Mouse (Mus musculus): ENCODE measurements around the gene Gpatch4.

DNA sequence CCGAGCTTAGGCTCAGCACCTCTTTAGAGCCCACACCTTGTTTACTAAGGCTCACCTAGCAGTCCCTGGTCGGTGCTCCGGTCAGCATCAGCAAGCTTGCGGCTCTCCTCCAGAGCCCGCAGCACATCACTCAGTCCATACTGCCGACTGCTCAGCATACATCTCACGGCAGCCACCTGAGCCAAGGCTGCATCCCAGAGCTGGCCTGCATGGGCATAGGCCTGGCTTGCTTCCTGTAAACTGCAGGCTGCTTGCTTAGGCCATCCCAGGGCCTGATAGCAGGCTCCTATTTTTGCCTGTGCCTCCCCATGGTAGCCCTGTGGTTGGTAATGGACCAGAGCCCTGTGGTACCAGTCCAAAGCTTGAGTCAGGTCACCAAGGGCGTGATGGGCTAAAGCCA, 31.9 kb downstream of the Gpatch4 start:
- TF ChIP-seq CTCF (conservative IDR thresholded peaks at IDR 0.05; ENCODE audit: low read length) (no peak), NANOG (IDR thresholded peaks at IDR 0.05; ENCODE audit: borderline replicate concordance, low read length) (no peak), POU5F1 (IDR thresholded peaks at IDR 0.05; ENCODE audit: borderline replicate concordance, low read length) (no peak)

Data from E14TG2a.4 (cell line).